Mouse (Mus musculus) left cerebral cortex, adult 9 months (tissue): ENCODE data around the gene Prdm2.

Experiments
- DNase-seq, 2 experiments: peaks; one replicate each; pipeline ENCODE4 v3.0.0; 2022; ENCODE audit warnings: low spot score in 2 of 2

Prdm2 gene

DNA sequence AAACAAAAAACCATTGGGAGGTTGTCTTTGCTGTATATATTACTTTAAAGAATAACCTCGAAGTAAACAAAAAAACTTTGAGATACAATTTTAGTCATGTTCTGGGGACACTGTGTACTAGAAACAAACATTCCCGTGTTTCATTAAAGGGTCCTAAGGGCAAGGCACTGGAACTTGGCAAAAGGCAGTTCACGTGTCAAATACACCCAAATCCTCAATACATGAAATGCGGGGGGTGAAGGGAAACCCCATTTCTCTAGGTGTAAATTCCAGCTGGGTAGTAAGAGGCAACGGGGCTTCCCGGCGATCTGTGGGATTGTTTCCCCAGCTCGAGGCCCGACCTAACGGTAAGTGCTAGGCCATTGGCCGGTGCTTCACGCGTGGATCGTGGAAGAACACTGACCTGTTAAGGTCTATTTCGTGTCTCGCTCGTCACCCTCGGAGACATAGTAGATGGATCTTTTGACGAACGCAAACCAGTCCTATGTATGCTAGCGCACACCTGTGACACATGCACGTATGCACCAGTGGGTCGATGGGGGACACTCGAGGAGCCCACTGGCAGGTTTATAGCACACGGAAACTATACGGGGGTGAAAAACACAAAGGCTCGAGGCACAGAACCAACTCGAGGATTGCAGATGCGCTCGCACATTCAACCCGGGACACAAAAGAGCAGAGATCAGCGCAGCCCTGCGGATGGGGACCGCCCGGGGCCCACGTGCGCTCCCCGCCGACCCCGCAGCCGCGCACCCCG is 1.0 kb downstream of the Prdm2 start:
- peak; percentile 18 to 46 for DNase-seq

DNA sequence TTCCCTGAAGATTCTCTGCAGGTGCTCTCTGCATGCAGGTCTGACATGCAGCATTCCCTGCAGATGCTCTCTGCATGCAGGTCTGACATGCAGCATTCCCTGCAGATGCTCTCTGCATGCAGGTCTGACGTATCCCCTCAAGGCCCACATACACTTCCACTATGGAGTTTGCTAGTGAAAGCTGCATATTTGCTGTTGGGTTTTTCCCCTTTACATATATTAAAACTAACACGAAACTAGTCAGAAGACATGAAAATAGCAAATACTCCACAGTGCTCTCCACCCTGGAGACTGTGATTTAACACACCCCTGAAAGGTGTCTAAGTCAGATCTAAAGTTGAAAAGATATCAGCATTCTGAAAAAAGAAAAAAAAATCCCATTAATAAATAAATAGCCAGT is 2.8 kb downstream of the Prdm2 start:
- DNase-seq: no peak

DNA sequence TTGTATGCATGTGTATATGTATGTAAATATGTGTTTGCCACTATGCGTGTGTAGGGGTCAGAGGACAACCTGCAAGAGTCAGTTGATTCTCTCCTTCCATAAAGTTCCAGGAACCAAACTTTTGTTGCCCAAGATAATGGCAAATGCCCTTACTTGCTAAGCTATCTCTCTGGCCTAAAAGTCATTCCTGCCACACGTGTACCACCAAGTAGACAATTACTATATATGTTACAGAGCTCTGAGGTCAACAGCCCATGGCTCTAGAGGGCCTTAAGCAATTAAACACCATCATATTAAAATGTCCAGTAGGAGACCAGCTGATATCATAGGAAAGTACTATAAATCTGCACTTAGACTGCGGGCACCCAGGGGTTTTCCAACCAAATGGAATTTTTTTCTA is 10.1 kb downstream of the Prdm2 start:
- no peak for DNase-seq

DNA sequence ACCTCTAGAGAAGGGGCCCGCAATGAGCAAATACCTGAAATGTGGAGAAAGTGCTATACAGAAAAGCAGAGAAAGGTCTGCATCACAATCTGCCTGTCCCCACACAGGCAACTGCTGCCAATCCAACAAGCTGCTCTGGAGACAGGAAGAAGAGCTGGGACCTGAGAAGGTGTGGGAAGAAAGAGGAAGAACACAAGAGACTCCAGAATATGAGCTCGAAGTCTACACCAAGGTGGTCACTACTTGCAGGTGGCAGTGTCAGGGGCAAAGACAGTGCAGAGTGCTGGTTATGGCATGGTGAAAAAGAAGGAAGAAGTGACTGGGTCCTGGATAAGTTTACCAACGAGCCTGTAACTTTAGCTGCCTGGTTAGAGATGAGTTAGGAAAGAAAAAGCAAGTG is 14.4 kb downstream of the Prdm2 start:
- no peak for DNase-seq

DNA sequence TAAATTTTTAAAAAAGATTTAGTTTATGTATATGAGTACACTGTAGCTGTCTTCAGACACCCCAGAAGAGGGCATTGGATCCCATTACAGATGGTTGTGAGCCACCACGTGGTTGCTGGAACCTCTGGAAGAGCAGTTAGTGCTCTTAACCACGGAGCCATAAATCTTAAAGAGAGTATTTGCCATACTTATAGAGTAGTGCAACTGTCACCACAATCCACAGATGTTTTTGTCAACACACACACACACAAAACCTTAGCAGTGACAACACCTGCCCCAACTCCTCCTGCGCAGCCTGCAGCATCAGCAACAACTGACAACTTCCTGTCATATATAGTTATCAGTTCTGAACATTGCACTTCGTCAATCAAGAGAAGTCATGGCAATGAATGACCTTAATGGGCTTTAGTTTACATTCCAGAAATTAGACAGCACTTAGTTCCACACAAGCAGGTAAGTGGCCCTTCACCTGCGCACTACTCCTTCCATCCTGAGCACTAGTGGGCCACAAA is 14.9 kb downstream of the Prdm2 start:
- DNase-seq: no peak

DNA sequence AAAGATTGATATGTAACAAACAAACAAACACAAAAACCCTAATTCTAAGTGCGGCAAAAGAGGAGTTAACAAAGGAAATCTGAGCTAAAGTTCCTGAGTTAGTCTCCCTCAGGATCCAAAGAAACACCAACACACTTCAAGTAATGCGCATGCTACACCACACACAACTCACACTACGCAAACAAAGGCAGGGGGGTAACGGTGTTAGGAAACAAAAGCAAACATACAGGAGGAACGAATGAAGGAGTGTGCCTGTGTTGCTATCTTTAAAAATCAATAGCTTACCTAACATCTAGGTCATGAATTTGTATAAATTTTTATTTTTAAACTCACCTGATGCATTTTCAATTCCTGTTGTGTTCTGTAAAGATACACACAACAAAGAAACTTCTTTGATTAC is 18.5 kb downstream of the Prdm2 start:
- DNase-seq: no peak

DNA sequence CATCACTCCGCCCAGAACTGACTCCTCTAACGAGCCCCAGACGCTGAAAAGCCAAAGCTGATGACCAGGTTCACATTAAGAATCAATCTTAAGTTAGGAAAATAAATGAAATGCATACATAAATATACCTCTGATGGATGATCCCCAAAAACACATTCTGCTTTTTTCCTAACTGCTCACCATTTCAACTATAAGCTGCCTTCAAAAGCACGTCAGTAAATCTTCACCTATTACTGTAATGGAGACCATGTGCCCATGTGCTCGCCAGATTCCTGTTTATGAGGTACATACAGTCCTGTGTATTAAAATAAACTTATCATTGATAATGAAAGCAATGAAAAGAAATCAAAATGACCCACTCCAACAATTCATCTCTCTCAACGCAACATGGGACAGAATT is 19.6 kb downstream of the Prdm2 start:
- no peak for DNase-seq

DNA sequence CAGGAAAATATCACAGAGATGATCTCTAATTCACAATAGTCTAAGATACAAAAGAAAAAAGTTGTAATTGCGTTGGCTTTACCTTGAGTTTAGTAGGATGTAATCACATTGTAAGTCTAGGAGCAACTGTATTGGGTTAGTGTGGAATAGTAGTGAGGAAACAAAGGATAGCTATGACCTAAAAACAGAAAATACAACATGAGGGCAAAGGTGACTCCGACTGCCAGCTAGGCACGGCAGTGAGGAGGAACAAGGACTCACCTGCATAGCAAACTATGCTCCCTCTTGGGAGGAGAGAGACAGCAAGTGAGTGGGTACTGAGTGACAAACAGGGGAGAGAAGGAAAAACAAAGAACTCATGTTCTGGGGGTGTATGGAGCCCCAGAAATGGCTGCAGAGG is 21.0 kb downstream of the Prdm2 start:
- no peak for DNase-seq

DNA sequence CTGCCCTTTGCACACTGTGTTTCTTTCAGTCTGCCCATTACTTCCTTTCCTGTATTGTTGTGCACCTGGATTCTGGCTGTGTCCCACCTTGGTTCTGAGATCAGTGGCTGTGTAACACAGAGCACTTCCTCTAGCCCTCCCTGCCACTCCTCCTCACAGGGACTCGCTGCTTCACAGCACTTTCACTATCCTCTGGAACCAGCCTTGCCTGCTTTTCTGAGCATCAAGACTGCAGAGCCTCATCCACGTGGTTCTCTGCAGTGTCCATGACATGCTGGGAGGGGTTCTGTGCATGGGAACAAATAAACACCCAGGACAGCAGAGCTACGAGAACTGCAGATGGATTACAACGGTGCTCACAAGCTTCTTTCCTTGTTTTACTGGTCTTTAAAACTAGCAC is 22.1 kb downstream of the Prdm2 start:
- DNase-seq: no peak

DNA sequence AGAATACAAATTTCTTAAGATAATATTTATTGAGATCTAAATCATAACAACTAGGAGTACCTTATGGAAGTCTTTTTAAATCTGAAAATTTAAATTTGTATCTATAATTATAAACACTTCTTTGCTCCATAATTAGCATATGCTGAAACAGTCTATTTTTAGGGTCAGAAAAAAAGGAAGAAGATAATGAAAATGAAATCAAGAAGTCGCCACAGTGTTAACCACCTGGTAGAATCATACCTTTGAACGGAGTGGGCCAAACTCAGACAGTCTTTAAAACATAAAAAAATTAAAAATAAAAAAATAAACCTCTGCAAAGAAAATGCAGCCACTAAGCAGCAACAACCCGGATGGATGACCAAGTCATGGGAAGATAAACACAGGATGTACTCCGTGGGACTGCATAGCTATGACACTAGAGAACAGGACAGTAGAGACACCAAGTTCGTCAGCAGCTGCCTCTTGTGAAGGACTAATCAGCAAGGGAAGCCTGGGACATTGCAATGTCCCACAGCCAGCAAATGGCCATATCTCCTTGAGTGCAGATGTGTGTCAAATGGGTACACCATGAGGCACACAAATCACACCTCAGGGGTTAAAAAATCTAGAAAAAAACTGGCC is 24.1 kb downstream of the Prdm2 start:
- DNase-seq: no peak

DNA sequence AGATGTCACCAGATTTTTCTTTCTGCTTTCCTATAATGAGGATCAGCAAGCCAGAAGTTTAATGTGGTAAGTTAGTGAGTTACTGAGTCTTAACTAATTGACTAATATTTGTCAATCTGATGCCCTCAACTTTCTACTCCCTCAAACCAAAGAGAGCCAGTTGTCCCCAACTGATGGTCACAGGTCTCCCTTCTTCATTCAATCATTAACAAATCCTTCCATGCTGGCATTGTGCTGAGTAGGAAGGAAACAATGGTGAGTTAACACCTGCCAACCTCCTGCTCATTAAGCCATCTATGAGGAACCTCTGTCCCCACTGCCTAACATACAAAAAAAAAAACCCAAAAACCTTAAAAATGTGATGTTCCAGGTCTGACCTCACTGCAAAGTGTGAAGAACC is 26.7 kb downstream of the Prdm2 start:
- no peak for DNase-seq

DNA sequence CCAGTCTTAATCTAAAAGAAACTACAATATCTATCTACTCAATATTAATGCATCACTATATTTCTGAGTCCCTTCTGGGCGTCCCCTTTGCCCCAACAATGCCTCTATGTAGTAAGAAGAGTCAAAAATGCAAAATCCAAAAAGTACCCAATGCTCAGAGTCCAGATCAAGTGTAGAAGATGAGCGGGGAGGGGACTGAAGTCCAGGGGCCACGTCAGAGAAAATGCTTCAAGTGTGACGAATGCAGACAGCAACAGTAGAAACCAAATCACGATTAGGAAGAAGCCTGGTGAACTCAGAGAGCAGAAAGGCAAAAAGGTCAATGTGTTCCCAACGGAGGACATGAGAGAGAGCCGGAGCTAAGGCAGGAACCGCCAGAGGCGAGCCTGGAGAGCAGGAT is 27.3 kb downstream of the Prdm2 start:
- DNase-seq: no peak

DNA sequence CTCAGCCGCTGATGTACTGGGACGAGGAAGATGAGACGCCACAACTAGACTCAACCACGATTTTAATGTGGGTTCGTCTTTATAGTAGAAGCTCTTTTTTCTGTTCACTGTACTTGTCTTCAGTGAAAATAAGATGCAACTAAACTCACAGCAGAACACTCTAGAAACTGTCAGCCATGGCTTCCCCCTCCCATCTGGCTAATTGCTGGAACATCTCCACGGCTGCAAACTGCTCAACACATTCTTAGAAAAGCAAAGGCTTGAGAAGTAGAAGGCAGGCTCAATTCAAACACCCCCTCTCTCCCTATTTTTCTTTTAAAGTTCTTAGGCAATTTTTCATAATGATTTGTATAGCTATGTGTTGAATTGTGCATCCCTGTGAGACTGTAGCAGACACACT is 29.7 kb downstream of the Prdm2 start:
- peak; percentile 55 to 70 for DNase-seq

DNA sequence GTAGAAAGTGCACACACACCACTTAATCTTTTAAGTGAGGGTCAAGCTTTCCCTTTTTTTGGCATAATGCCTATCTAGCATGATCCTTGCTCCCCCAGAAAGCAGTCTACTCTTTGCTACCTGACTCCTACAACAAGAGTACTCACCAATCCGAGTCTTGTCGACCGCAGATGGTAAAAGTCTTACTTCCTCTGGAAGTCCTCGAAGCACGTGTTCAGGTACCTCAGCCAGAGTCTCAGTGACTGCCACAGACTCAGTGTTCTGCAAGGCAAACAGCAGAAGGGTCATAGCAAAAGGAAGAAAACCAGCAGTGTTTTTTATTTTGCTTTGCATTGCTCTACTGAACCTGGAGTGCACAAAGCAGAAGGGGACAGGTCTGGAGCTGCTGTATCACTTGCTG is 32.1 kb downstream of the Prdm2 start:
- no peak for DNase-seq

DNA sequence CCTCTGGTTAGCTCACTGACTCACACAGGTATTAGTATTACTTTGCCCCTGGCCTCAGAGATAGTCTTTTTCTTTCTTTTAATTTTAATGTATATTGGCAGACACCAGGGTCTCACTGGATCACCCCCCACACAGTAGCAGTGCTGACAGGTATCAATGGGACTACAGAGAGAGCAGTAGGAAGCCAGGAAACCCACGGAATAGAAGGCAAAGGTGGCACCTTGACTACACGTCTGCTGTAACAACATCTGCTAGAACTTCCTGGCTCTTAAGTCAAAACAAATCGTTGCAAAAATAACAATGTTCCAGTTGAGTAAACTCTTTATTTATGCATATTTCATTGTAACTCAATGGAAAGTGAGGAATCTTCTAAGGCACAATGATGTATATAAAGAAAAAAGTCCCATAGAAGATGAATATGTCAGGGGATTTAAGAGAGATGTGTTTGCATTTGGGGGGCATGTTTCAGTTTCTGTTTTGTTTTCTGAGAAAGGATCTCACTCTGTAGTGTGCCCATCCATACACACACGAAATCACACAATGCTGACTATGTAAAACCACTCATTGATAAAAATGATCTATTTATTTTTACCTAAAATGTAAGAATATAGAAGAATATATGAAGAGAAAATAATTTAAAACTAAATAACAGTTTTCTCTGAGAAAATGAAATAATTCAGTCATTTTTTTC is 41.0 kb downstream of the Prdm2 start:
- no peak for DNase-seq

DNA sequence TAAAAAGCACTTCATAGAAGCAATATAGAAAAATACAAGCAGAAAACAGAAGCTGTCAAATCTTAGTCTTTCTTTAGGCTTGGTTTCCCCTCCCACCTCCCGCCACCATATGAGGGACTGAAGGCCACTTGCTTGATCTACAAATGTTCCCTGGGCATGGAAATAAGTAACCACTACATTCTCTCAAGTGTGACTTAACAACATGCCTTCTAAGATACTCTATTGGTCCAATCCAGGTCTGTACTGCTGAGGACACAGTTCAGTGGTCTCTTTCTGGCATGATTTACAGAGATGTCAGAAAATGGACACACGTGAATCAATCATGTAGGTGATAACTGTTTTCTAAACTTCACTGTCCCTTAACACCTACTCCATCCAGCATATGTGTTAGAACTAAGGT is 42.5 kb downstream of the Prdm2 start:
- no peak for DNase-seq

DNA sequence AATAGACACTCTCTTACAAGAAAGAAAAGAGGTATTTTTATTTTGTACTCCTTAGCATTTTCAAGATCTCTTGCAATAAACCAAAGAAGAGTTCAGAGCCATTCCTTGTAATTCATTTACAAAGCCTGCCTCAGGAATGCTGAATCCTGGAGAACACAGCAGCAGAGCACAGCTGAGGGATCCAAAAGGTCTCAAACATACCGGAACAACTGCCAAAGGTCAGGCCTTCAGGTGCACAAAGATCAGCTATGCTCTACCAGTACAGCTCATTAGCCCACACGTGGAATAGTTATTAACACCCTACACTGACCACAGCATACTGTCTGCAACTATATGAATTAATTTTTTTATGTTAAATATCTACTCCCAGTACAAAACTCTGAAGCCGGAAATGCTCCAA is 44.7 kb downstream of the Prdm2 start:
- no peak for DNase-seq

DNA sequence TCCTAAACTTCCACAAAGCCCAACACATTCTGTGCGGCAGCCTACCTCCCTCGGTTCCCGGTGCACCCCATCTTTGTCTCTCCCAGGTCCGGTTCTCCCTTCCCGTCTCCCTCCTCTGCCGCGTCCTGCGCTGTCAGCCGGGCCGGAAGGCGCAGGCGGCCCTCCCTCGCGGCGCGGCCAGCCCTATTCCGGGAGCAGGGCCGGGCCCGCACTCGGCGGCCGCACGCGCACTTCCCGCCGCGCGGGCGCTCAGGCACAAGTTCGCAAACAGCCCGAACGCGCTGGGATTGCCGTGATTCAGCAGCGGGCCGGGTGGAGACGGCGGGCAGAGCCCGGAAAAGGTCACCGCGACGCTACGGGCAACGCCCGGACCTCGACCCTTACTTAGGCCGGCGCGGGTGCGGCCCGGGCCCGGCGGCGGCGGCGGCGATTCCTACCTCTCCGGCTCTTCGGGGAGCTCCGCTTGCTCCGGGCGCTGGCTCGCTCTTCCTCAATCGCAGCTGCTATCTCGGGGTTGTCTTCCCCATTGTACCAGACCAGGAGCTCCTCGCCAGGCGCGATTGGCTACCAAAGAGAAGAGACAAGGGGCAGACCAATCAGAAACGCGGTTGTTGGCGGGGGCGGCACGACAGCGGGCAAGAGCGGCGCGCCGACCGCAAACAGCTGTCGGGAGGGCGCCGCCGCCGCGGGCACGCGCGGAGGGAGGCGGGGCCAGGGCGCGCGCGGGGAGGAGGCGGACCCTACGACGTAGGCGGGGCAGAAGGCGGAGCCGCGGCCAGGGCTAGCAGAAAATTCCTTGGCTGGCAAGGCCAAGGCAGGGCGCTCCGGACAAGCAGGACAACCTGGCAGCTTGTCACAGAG is 50.9 kb downstream of the Prdm2 start:
- DNase-seq: peak; percentile 97 to 99

DNA sequence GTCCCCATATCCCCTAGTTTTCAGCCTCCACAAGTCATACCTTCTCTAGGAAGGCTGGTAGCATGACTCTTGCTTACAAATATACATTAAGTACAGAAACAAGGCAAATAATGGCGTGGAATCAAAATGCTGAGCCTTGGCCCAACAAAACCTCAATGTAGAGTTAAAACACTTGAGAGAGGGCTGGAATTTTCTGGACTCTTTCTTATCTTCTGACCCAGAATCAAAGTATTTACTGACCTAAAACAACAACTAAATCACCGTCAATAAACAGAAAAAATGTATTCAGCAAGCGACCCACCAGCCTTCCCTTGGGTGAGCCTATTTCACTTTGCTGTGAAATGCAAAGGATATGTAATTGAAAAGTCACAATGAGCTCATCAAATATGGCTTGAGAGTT is 52.0 kb downstream of the Prdm2 start:
- DNase-seq: no peak

DNA sequence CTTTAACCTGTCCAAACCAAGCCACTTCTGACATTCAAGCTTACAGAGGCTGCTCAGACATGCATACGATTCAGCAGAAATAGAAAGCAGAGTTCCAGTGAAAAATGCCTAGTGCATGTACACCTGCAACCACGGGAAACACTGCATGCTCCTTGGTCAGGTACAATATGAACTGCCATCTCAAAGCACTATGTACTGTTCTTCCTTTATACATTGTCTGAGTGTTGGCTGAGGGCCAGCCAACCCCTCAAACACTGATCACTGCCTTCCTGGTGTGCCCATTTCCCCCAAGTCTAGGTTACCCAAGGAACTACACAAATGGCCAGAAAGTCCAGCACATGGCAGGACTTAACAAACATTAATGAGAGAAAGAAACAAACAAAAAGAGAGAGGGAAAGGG is 53.5 kb downstream of the Prdm2 start:
- DNase-seq: no peak

DNA sequence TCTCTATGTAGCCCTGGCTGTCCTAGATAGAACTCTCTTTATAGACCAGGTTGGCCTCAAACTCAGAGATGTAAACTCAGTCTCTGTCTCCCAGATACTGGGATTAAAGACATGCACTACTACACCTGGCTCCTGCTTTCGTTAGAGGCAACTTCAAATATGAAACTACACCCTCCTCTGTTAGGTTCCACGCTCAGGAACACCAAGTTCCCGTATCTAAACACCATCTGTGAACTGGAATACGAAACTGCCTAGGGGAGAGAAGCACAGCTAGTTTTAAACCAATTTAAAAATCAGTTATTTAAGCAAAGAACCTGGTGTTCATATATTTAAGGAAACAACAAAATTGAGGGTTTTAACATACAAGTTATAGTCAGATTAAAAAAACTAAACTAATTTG is 56.9 kb downstream of the Prdm2 start:
- DNase-seq: no peak

DNA sequence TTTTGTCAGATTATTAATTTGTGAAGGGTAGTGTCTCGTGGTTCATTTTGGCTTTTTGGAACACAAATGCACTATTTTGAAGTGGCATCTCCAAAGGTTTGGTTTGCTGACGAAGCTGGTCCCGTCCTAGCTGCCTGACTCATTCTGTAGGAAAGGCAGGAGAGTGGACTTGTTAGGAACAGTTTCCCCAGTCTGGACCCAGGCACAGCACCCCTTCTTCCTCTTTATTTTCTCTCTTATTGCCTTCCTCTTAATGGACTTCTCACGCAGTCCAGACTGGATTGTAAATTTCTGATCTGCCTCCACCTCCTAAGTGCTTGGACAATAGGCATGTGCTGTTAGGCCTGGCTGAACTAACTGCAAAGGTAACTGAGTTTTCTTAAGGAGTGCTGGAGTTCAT is 57.8 kb downstream of the Prdm2 start:
- DNase-seq: no peak
